Mouse (Mus musculus) heart, postnatal 10 days (tissue): ENCODE results near the gene Irf7. TPM values are rescaled to one million over a fixed set of nuclear protein-coding genes. Genes with fewer than 3 reads are reported as not detected.

Experiments
- DNase-seq, 2 experiments: peaks; one replicate each; pipeline ENCODE4 v3.0.0; 2021
- intact Hi-C: fragments of 180-260 bp; cut with DNase I; formaldehyde crosslinking; loops from one replicate; pipeline ENCODE4 v1.15.1; 2025
- total RNA-seq, 2 experiments: library from RNA; stranded (reverse); gene quantifications; 2 replicates each; pipeline ENCODE4 v1.2.3; 2021

The Irf7 gene
- total RNA-seq, 2 experiments from 2014 or later = 1.7 TPM

DNA sequence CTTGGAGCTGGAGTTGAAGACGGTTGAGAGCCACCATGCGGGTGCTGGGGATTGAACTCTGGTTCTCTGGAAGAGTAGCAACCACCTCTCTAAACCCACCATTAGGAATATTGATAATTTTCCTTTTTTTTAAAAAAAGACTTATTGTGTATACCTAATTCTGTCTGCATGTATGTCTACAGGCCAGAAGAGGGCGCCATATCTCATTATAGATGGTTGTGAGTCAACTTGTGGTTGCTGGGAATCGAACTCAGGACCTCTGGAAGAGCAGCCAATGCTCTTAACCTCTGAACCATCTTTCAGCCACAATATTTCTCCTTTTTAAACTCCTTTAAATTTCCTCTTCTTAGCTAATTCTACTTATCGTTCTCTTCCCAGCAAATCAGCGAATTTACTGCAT, 39.7 kb downstream of the Irf7 start:
- DNase-seq = no peak
- intact Hi-C loops = no loop called here

- DNase-seq = no peak
- intact Hi-C loops = no loop called here
These were observed 43.5 kb downstream of the Irf7 start for GRCm38 (mm10) chr7:141222696-141223215.

DNA sequence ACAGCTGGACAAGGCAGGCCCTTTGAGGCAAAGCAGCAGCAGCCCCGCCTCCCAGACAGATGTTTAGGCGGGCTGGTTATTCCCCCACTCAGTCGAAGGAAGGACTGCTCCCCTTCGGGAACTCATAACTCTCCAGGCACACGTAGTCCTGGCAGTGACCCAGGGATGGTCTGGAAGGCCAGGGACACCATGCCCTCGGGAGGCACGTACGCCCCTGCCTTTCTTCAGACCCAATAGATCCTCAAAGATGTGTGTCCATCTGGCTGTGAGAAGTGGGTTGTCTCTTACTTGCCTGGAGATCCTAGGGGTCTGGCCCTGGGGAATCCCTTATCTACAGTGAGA, 44.2 kb downstream of the Irf7 start:
- intact Hi-C loops = no loop called here
- no peak for DNase-seq

GRCm38 (mm10) chr7:141221249-141222125, 44.8 kb downstream of the Irf7 start:
- intact Hi-C loops = no loop called here
- DNase-seq = peak; percentile 97 to 98

- intact Hi-C loops = no loop called here
- no peak for DNase-seq
These were observed 45.9 kb downstream of the Irf7 start for GRCm38 (mm10) chr7:141220377-141220776.

GRCm38 (mm10) chr7:141219558-141220099, 46.7 kb downstream of the Irf7 start:
- DNase-seq = no peak
- intact Hi-C loops = no loop called here

GRCm38 (mm10) chr7:141218557-141219133, 47.6 kb downstream of the Irf7 start:
- intact Hi-C loops = no loop called here
- DNase-seq = no peak

DNA sequence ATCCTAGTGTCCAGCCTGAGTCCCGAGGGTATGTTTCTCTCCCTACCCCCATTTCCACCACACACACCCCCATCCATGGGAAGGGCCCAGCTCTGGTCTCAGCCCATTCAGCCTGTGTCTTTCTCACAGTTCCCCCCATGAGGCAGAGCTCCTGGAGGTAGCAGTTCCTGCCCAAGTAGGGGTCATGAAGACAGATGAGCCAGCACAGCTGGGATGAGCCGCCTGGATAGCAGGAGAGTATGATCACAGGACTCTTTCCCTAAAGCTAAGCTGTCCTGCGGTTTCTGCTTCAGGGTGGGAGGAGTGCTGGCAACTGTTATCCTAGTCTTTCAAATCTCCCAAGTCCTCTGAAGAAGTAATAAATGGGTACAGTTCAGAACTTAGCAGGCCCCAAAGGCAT, 48.1 kb downstream of the Irf7 start:
- intact Hi-C loops = no loop called here
- DNase-seq = no peak

DNA sequence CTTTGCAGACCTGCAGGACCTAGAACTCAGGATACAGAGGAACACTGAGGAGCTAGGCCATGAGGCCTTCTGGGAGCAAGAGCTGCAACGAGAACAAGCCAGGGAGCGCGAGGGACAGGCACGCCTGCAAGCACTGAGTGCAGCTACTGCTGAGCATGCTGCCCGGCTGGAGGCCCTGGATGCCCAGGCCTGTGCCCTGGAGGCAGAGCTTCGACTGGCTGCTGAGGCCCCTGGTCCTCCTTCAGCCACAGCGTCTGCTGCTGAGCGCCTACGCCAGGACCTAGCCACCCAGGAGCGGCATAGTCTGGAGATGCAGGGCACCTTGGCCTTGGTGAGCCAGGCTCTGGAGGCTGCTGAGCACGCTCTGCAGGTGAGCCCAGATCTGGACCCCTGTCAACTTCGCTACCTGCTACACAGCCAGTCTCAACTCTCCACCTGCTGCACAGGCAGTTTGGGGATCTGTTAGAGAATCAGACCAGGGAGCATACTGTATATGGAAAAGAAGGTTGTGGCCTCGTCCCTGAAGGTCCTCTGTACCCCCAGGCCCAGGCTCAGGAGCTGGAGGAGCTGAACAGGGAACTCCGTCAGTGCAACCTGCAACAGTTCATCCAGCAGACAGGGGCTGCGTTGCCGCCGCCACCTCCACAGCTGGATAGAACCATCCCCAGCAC, 48.8 kb downstream of the Irf7 start:
- DNase-seq = no peak
- intact Hi-C loops = no loop called here

DNA sequence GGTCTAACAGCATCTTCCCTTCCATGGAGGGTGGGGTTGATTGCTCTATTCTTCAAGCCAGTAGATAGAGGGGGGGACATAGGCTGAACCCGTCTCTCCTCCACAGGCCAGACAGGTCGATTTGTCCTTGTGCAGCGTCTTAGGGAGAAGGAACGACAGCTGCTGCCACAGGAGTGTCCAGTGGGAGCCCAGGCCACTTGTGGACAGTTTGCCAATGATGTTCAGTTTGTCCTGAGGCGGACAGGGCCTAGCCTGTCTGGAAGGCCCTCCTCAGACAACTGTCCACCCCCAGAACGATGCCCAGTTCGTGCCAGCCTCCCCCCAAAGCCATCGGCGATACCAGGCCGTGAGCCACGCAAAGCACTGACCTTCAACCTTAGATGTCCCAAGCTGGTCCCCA, 49.4 kb downstream of the Irf7 start:
- no peak for DNase-seq
- intact Hi-C loops = no loop called here

DNA sequence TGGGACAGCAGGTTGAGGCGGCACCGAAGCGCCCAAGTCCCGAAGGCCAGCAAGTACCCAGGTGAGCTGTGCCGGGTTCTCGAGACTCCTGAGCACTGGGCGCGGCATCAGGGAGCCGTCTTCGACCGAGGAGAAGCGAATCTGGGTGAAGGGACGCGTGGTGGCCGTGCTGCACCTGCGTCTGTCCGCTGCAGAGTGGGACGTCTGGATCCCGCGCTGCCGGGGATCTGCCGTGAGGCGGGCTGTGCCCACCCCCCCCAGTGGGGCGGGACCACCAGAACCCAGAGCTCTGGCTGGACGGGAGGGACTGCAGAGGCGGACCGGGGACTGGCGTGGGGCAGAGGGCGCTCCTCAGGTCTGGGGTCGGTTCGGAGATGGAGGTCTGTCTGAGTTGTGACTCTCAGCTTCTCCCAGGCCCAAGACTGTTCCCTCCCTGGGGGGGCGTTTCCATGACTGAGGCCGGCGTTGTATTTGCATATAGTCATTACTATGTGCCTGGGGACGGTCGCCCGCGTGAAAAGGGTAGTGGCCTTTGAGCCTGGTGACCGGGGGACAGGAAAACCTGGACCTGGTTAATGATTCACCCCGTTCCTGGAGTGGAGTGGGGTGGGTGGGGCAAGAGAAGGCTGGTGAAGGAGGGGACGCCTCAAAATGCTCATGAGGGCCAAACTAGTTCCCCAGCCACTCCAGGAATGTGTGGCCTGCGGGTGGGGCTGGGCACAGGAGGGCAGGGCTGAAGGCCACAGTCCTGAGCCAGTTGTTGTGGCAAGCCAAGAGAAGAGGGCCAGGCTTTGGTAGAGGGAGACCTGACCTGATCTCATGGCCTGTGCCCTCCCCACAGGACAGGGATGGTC, 50.2 kb downstream of the Irf7 start:
- DNase-seq = peak; percentile 39 to 55
- intact Hi-C loops = no loop called here

GRCm38 (mm10) chr7:141215101-141215879, 51.0 kb downstream of the Irf7 start, which contains the start of gene Rassf7:
Gene Rassf7, plus strand, starts transcription at chr7:141215860.
- intact Hi-C loops = no loop called here
- DNase-seq = peak; percentile 91

GRCm38 (mm10) chr7:141214310-141214709, 52.0 kb downstream of the Irf7 start:
- no peak for DNase-seq
- intact Hi-C loops = no loop called here

GRCm38 (mm10) chr7:141213605-141214235, 52.6 kb downstream of the Irf7 start, which contains the start of gene Lmntd2:
Gene Lmntd2, minus strand, starts transcription at chr7:141214080.
- DNase-seq = no peak
- intact Hi-C loops = no loop called here

DNA sequence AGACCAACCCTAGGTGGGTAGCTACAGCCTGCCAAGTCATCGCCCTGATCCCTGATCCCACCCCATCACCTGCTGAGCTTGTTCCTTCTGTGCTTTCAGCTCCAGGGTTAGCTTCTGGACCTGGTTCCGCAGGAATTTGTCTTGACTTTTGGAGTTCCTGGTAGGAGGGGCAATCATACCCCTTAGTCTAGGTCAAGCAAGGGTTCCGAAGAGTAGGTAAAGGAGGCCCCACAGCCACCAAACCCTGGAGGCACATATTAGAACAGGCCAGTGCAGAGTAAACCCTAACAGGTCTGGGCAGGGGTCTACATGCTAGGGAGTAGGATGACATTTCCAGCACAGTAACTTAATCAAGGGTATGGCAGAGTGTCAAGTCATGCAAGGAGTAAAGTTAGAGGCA, 53.1 kb downstream of the Irf7 start:
- DNase-seq = no peak
- intact Hi-C loops = no loop called here
